Mouse (Mus musculus): ENCODE data around the gene Nup98. TPM values are rescaled to one million over a fixed set of nuclear protein-coding genes. Genes with fewer than 3 reads are reported as not detected.

Gene Nup98
- polyA plus RNA-seq (2016; fragmentation: Nextera tagmentation; extraction: Ambion mirVana): 48.2 and 50.6 TPM in 2 replicates

DNA sequence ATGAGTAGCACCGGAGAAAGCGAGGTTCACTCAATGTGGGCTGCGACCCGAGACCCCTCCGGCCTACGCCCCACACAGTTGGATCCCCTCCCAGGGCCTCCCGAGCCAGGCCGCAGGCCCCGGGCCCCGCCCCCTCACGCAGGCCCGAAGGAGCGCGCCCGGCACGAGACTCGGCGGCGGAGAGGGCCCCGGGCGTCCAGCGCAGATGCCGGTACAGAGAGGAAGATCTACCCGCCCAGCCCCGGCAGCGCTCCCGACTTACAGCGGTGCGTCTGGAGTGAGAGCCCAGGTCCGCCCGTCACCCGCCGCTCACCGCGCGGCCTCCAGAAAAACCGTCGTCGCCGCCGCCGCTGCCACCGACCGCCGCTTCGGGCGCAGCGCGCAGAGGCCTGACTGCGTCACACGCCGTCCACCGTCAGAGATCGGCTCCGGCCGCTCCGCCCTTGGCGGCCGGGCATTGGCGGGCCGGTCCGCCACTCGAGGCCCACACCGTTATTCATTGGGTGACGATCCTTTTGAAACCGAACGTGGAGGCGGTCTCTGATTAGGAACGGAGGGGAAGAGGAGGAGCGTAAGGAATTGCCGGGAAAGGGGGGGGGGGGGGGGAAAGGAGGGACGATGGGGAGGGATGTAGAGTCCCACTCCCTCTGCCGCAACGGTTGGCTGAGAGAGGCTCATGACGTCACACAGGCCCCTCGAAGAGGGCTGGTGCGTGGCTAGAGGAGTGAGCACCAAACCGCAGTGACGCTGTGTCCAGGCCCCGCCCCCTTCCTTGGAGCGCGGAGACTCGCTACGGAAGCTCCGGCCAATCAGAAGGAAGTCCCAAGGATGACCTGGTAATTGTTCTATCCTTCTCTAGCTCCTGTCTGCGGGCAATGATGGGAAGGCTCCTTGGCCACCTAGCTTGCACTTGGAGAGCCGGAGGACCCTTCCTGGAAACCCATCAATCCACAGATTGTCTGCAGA lies at the start of gene Nup98, which contains the start of gene Pgap2:
Gene Nup98, minus strand, starts transcription at position 421 of the 966 bp plus-strand sequence.
Gene Pgap2, plus strand, starts transcription at position 453 of the 966 bp plus-strand sequence.
- peak; percentile 99 for DNase-seq (ENCODE audit: low spot score)
- H3K36me3 ChIP-seq (replicated peaks): peaks cover 8% of the 10 kb centered on the region
- H3K27me3 ChIP-seq (replicated peaks; ENCODE audit: low read depth, poor library complexity, severe bottlenecking): no peaks in the 10 kb centered on the region
- under 1% methylated on average over 86 of the region's 87 CpGs for WGBS
- H3K4me1 ChIP-seq: peaks cover 18% of the 10 kb centered on the region
- H3K27ac ChIP-seq (replicated peaks): peak within 1 kb of the TSS; percentile 94
- H3K9me3 ChIP-seq: no peaks in the 10 kb centered on the region
- peak within 1 kb of the TSS; percentile 79 for H3K4me3 ChIP-seq

DNA sequence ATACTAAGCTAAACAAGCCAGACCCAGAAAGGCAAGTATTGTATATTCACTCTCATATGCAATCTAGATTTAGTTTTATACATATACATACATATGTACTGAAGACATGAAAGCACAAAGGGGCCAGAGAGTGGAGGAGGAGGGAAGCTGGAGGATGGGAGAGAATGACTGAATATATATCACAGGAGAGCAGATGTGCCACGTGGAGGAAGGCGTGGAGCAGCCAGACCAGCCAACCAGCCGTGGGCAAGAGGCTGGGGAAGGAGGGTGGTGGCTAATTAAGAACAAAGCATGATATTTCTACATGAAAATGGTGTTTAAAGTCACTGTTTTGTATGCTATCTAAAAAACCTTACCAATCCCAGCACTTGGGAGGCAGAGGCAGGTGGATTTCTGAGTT lies 48.8 kb upstream of the Nup98 start:
- no peak for DNase-seq (ENCODE audit: low spot score)
- Histone ChIP-seq H3K27me3 (replicated peaks; ENCODE audit: low read depth, poor library complexity, severe bottlenecking) (no peaks in the 10 kb centered on the region), H3K9me3 (no peaks in the 10 kb centered on the region), H3K4me3 (no peak overlapping the region), H3K27ac (replicated peaks) (no peak overlapping the region), H3K36me3 (replicated peaks) (no peaks in the 10 kb centered on the region), H3K4me1 (0 out of 2 replicates have a peak, but pooled peaks cover 5% of the 10 kb centered on the region)
- 86% methylated on average over 3 of the region's 3 CpGs for WGBS

DNA sequence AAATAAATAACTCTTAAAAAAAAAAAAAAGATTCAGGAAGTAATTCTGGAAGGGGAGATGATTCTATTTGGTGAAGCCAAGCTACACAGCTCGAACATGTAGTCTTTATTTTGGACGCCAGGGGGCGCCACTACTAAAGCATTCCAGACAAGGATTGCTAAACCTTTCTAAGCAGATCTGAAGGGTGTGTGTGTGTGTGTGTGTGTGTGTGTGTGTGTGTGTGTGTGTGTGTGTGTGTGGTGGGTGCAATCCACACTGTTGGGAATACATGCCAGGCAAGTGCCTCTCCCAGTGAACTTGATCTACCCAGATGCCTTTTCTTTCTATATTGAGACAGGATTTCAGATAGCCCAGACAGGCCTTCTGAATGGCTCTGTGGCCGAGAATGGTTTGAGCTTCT lies 48.2 kb upstream of the Nup98 start:
- DNase-seq (ENCODE audit: low spot score): peak; percentile 81
- Histone ChIP-seq H3K27me3 (replicated peaks; ENCODE audit: low read depth, poor library complexity, severe bottlenecking) (no peaks in the 10 kb centered on the region), H3K27ac (replicated peaks) (no peak overlapping the region), H3K9me3 (no peaks in the 10 kb centered on the region), H3K36me3 (replicated peaks) (no peaks in the 10 kb centered on the region), H3K4me1 (0 out of 2 replicates have a peak, but pooled peaks cover 5% of the 10 kb centered on the region), H3K4me3 (no peak overlapping the region)
- WGBS: 25% methylated on average over 4 of the region's 4 CpGs

DNA sequence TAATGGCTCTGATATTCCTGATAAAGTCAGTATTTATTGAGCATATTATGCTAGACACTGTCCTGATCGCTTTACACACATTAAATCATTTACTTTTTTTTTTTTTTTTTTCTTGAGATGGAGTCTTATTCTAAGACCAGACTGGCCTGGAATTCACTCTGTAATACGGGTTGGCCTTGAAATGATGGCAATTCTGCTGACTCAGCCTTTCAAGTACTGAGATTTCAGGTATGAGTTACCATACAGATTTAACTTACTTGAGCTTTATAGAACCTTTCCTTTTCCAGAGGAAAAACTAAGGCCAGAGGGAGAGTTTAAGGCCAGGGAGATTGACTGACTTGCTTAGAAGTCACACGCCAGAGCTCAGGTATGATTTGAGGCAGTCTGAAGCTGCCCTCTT lies 46.7 kb upstream of the Nup98 start:
- Histone ChIP-seq H3K4me3 (no peak overlapping the region), H3K27ac (replicated peaks) (no peak overlapping the region), H3K27me3 (replicated peaks; ENCODE audit: low read depth, poor library complexity, severe bottlenecking) (no peaks in the 10 kb centered on the region), H3K9me3 (no peaks in the 10 kb centered on the region), H3K36me3 (replicated peaks) (no peaks in the 10 kb centered on the region), H3K4me1 (0 out of 2 replicates have a peak, but pooled peaks cover 5% of the 10 kb centered on the region)
- WGBS: 84% methylated on average over 3 of the region's 3 CpGs
- no peak for DNase-seq (ENCODE audit: low spot score)

DNA sequence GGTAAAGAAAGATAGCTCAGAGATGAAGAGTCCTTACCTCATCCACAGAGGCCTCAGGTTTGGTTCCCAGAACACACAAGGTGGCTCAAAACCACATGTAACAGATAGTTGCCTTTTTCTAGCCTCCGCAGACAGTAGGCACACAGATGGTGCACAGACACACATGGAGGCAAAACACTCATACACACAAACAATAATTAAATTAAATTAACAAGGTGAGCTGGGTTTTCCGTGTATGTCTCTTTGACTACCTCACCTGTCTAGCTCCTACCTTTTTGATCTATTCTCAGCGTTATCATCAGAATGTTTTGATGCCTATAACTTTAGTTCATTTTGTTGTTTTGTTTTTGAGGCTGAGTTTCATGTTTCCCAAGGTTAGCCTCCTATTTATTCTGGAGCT lies 46.0 kb upstream of the Nup98 start, which contains the start of gene Rhog:
Gene Rhog, minus strand, starts transcription at position 101 of the 400 bp plus-strand sequence.
- Histone ChIP-seq H3K27ac (replicated peaks) (no peak within 1 kb of the TSS), H3K9me3 (no peaks in the 10 kb centered on the region), H3K4me1 (peaks cover 9% of the 10 kb centered on the region), H3K36me3 (replicated peaks) (no peaks in the 10 kb centered on the region), H3K4me3 (no peak within 1 kb of the TSS), H3K27me3 (replicated peaks; ENCODE audit: low read depth, poor library complexity, severe bottlenecking) (no peaks in the 10 kb centered on the region)
- WGBS: 85% methylated on average over 3 of the region's 3 CpGs
- DNase-seq (ENCODE audit: low spot score): no peak

DNA sequence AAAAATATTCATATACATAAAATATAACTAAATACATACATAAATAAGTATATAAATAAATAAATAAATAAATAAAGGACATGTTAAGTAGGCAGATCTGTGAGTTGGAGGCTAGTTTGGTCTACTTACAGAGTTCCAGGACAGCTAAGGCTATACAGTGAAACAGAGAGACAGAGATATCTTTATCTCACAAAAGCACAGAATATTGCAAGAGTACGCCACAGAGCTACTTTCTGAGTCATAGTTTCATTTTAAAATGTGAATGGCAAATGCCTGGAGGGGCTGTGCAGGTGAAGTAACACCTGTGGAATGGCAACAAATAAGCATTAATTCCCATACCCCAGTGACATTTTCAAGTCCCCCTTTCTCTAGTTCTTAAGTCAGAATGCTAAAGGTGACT lies 43.7 kb upstream of the Nup98 start:
- H3K9me3 ChIP-seq: no peaks in the 10 kb centered on the region
- DNase-seq (ENCODE audit: low spot score): no peak
- H3K27me3 ChIP-seq (replicated peaks; ENCODE audit: low read depth, poor library complexity, severe bottlenecking): no peaks in the 10 kb centered on the region
- peaks cover 25% of the 10 kb centered on the region for H3K4me1 ChIP-seq
- H3K36me3 ChIP-seq (replicated peaks): no peaks in the 10 kb centered on the region
- H3K27ac ChIP-seq (replicated peaks): no peak overlapping the region
- 90% methylated on average over 1 of the region's 1 CpGs for WGBS
- no peak overlapping the region for H3K4me3 ChIP-seq

DNA sequence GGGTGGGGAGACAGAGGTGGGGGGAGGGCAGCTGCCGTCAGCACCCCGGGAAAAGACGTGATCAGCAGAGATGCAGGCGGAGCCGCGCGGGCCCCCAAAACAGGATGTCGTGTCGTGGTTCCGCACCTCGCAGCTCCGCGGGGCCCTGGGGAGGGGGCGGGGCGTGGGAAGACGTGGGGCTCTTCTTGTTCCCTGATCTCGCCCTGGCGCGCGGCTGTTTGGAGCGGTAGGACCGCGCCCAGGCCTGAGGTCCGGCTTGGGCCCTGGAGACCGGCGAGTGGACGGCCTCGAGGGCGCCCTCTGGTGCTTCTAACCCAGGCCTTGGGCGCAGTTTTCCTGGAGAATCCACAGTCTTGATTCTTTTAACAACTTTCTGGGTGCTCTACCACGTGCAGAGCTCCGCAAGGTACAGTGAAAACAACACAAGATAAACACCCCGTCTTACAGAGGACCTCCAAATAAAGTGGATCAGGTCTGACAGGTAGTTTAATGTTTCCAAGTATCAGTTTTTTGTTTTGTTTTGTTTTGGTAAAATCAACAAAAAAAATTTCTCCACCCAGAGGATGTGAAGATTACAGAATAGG lies 40.7 kb upstream of the Nup98 start:
- H3K36me3 ChIP-seq (replicated peaks): no peaks in the 10 kb centered on the region
- peak; percentile 90 for DNase-seq (ENCODE audit: low spot score)
- H3K27ac ChIP-seq (replicated peaks): peak overlapping the region; percentile 96
- H3K4me1 ChIP-seq: peaks cover 54% of the 10 kb centered on the region
- H3K27me3 ChIP-seq (replicated peaks; ENCODE audit: low read depth, poor library complexity, severe bottlenecking): no peaks in the 10 kb centered on the region
- under 1% methylated on average over 33 of the region's 33 CpGs for WGBS
- peak overlapping the region; percentile 76 for H3K4me3 ChIP-seq
- no peaks in the 10 kb centered on the region for H3K9me3 ChIP-seq

DNA sequence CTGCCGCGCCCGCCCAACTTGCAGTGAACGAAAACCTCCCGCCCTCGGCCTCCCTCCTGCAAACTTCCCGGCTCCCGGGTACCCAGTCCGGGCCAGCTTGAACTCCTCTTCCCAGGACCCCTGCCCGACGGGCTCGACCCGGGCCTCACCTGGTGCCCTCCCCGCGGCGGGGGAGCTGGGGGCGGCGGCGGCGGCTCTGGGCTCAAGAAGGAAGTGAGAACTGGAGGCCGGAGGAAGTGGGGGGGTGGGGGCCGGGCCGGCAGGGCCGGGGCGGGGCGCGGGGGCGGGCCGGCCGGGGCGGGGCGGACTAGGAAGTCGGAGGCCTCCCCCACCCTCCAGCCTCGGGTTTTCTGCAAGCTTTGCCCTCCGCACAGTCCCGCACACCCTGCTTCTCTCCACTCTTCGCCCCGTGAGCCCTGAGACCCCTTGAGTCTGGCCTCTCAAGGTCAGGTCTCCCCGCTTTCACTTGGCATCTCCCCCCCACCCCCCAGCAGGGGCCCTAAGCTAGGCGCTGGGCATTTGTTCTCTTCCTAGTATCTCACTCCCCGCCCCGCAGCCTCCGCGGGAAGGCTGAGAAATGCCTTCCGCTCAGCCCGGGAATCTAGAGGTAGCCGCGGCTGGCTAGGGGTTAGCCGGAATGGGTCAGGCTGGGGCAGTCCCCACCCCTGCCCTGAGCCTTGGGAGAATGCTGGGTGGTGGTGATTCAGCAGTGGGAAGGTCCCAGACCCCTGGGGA lies 40.1 kb upstream of the Nup98 start:
- H3K4me1 ChIP-seq: peaks cover 57% of the 10 kb centered on the region
- H3K27ac ChIP-seq (replicated peaks): peak overlapping the region; percentile 96
- under 1% methylated on average over 49 of the region's 49 CpGs for WGBS
- no peaks in the 10 kb centered on the region for H3K27me3 ChIP-seq (replicated peaks; ENCODE audit: low read depth, poor library complexity, severe bottlenecking)
- H3K9me3 ChIP-seq: no peaks in the 10 kb centered on the region
- H3K36me3 ChIP-seq (replicated peaks): no peaks in the 10 kb centered on the region
- peak overlapping the region; percentile 76 for H3K4me3 ChIP-seq
- DNase-seq (ENCODE audit: low spot score): peak; percentile 88

DNA sequence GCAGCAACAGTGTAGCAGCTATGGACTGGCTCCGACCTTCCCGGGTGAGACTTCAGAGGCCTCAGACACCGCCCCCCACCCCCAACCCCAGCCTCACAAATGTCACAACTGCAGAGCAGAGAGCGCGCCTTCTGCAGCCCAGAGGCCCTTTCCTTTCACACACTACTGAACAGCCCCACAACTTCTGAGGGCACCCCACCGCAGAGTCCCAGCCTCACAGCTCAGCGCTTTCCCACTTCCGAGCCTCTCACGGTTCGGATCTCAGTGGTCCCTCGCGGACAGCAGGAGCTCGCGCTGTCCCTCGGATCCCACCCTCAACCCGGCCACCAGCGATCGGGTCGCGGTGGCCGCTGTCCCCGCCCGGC lies 39.5 kb upstream of the Nup98 start:
- peak; percentile 75 for DNase-seq (ENCODE audit: low spot score)

DNA sequence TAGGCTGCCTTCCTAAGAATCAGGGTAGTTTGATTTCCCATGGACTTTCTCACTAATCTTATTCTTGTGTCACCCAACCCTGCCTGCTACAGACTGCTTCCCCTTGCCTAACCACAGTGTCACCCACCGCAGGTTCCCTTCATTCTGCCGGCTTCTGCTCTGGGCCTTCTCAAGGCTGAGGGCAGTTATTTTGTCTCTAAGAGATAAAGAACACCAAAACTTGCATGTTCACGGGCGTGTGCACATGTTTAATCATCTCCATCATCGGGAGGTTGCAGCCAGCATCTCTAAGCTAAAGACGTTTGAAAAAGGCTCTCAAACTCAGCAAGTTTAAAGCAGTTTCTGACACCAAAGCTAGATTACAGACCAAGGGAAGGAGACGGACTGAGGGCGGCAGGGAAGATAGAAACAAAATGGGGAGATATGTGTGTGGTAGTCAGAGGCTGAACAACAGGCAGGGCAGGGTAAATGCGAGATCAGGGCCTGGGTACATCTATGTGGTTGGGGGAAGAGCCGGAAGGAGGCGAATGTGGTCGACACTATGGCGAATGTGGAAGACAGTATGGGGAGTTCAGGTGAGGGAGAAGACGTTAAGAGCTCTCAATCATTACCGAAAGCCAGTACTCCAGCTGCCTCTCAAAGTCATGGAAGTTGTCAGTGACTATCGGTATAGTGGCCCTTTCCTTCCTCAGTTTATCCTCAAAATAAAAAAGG lies 38.9 kb upstream of the Nup98 start:
- no peak for DNase-seq (ENCODE audit: low spot score)
- Histone ChIP-seq H3K4me3 (peak overlapping the region; percentile 76), H3K9me3 (no peaks in the 10 kb centered on the region), H3K4me1 (peaks cover 66% of the 10 kb centered on the region), H3K27me3 (replicated peaks; ENCODE audit: low read depth, poor library complexity, severe bottlenecking) (no peaks in the 10 kb centered on the region), H3K27ac (replicated peaks) (peak overlapping the region; percentile 96), H3K36me3 (replicated peaks) (peaks cover 7% of the 10 kb centered on the region)
- 32% methylated on average over 16 of the region's 16 CpGs for WGBS

More for the DNA sequence above, 39.5 kb upstream of the Nup98 start:
- Histone ChIP-seq H3K9me3 (no peaks in the 10 kb centered on the region), H3K36me3 (replicated peaks) (peaks cover 2% of the 10 kb centered on the region; the same call in 1 of the 2 replicates), H3K27ac (replicated peaks) (peak overlapping the region; percentile 96), H3K27me3 (replicated peaks; ENCODE audit: low read depth, poor library complexity, severe bottlenecking) (no peaks in the 10 kb centered on the region), H3K4me3 (peak overlapping the region; percentile 76), H3K4me1 (peaks cover 61% of the 10 kb centered on the region)
- under 1% methylated on average over 23 of the region's 23 CpGs for WGBS

DNA sequence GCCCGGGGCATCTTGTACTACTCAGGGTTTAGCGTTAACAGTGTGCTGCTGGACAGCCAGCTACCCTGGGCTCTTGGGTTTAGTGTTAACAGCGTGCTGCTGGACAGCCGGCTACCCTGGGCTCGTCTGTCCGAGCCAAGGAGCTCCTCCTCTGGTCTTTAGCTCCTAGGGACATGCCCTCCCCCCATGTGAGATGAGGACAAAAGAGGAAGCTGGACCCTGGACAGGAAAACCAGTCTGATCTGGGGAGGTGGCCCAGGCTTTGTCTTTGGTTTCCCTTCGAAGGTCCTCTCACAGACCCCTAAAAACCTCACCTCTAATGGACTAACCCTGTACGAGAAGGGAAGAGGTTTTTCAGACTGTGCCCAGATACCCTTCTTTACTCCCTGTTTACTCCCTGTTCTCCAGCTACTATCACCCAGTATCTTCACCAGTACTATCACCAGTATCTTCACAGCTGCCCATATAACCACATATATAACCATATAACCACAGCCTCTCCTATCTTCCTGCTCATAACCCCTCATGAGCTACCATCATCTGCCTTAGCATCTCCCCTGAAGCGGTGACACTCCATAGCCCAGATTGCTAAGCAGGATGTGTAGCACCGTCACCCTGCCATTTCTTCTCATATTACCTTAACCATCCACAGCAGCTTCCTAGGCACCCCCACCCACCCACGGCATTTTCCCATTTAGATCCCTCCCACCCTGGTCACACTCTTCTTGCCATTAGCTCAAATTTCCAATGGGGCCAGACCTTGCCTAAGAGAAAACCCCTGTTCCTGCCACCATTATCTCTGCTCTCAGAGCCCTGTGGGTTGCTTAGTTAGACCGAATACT lies 37.2 kb upstream of the Nup98 start:
- Histone ChIP-seq H3K36me3 (replicated peaks) (peaks cover 17% of the 10 kb centered on the region), H3K4me1 (peaks cover 67% of the 10 kb centered on the region), H3K4me3 (peak overlapping the region; percentile 76), H3K9me3 (no peaks in the 10 kb centered on the region), H3K27me3 (replicated peaks; ENCODE audit: low read depth, poor library complexity, severe bottlenecking) (no peaks in the 10 kb centered on the region), H3K27ac (replicated peaks) (peak overlapping the region; percentile 51)
- WGBS: 40% methylated on average over 12 of the region's 12 CpGs
- DNase-seq (ENCODE audit: low spot score): no peak
